Mouse (Mus musculus) neutrophil, adult 65 days (primary cell): ENCODE measurements around the gene Tle6. TPM values are rescaled to one million over a fixed set of nuclear protein-coding genes. Genes with fewer than 3 reads are reported as not detected.

Experiments used
- total RNA-seq: library from RNA; stranded (reverse); gene quantifications from 2 replicates; pipeline ENCODE4 v1.2.4, GENCODE M21; 2023

The Tle6 gene
- total RNA-seq = 2.5 and 3.8 TPM in 2 replicates

GRCm38 (mm10) chr10:81600738-81601203 is at the start of gene Tle6:
TSS of gene Tle6 (minus strand) at chr10:81601073.

GRCm38 (mm10) chr10:81648803-81649775 is 48.2 kb upstream of the Tle6 start, which contains the start of gene Gm10778:
TSS of gene Gm10778 (plus strand) at chr10:81649059.

GRCm38 (mm10) chr10:81628390-81628789 is 27.5 kb upstream of the Tle6 start, which contains the start of gene Ankrd24:
TSS of gene Ankrd24 (plus strand) at chr10:81628540.

GRCm38 (mm10) chr10:81626994-81627835 is 26.3 kb upstream of the Tle6 start, which contains the start of gene Sirt6:
TSS of gene Sirt6 (minus strand) at chr10:81627797.

GRCm38 (mm10) chr10:81605974-81606751 is 5.3 kb upstream of the Tle6 start, which contains the start of gene BC025920:
TSS of gene BC025920 (plus strand) at chr10:81606270.

GRCm38 (mm10) chr10:81574081-81575056 is 26.5 kb downstream of the Tle6 start, which contains the start of gene Tle2:
TSS of gene Tle2 (plus strand) at chr10:81574561.

GRCm38 (mm10) chr10:81559163-81559626 is 41.7 kb downstream of the Tle6 start, which contains the start of gene Aes:
TSS of gene Aes (plus strand) at chr10:81559488.

GRCm38 (mm10) chr10:81545161-81545747 is 55.6 kb downstream of the Tle6 start, which contains the start of gene Gna11:
TSS of gene Gna11 (minus strand) at chr10:81545190.

Other genes starting within 250 kb of the Tle6 start
- 26.6 and 28.7 TPM in 2 replicates for gene Mfsd12, start 243.6 kb downstream of the Tle6 start, total RNA-seq
- gene 4930404N11Rik, start 235.3 kb downstream of the Tle6 start, total RNA-seq = 6.0 and 7.1 TPM in 2 replicates
- gene Fzr1, start 222.6 kb downstream of the Tle6 start, total RNA-seq = 50.3 and 54.1 TPM in 2 replicates
- 22.1 and 26.0 TPM in 2 replicates for gene Dohh, start 216.6 kb downstream of the Tle6 start, total RNA-seq
- gene Gm48551, start 216.6 kb downstream of the Tle6 start, total RNA-seq = 2.0 and 2.2 TPM in 2 replicates
- 0.91 TPM in 1 of 2 replicates, not detected in the other for gene Gm48552, start 212.1 kb downstream of the Tle6 start, total RNA-seq
- 5.1 and 6.8 TPM in 2 replicates for gene Smim24, start 208.0 kb downstream of the Tle6 start, total RNA-seq
- gene Nfic, start 145.4 kb downstream of the Tle6 start, total RNA-seq = 60.2 and 61.9 TPM in 2 replicates
- not detected in 2 replicates for gene Celf5, start 118.4 kb downstream of the Tle6 start, total RNA-seq
- 94.5 and 145 TPM in 2 replicates for gene Ncln, start 104.7 kb downstream of the Tle6 start, total RNA-seq
- gene S1pr4, start 100.9 kb downstream of the Tle6 start, total RNA-seq = 74.1 and 98.5 TPM in 2 replicates
- 27.7 and 31.6 TPM in 2 replicates for gene Gna15, start 76.8 kb downstream of the Tle6 start, total RNA-seq
- gene Gna11, start 55.9 kb downstream of the Tle6 start, total RNA-seq = 6.3 and 7.7 TPM in 2 replicates
- gene Aes, start 41.6 kb downstream of the Tle6 start, total RNA-seq = 259 and 315 TPM in 2 replicates
- 0.95 and 1.5 TPM in 2 replicates for gene Tle2, start 26.5 kb downstream of the Tle6 start, total RNA-seq
- 0.69 and 0.82 TPM in 2 replicates for gene BC025920, start 5.2 kb upstream of the Tle6 start, total RNA-seq
- gene Sirt6, start 26.7 kb upstream of the Tle6 start, total RNA-seq = 9.8 and 10.9 TPM in 2 replicates
- gene Ankrd24, start 27.5 kb upstream of the Tle6 start, total RNA-seq = 0.25 and 0.52 TPM in 2 replicates
- gene Gm10778, start 48.0 kb upstream of the Tle6 start, total RNA-seq = 0.35 TPM in 1 of 2 replicates, not detected in the other
- 1.5 and 5.1 TPM in 2 replicates for gene Zfp433, start 103.8 kb upstream of the Tle6 start, total RNA-seq
- gene Gm3055, start 170.1 kb upstream of the Tle6 start, total RNA-seq = not detected in 2 replicates
- gene Gm4767, start 211.1 kb upstream of the Tle6 start, total RNA-seq = 0.38 and 0.39 TPM in 2 replicates